Mouse (Mus musculus) kidney, adult 2 months (tissue): ENCODE results near the gene Kmt2b. TPM values are rescaled to one million over a fixed set of nuclear protein-coding genes. Genes with fewer than 3 reads are reported as not detected.

Experiments
- DNase-seq: peaks from one replicate; pipeline ENCODE4 v3.0.0; 2021
- H3K27ac ChIP-seq: fragments of 200-500 bp; 2 replicates; pipeline ENCODE4 v1.5.1; 2012; ENCODE audit warnings: low read depth, low read length, control low read depth, inconsistent platforms; ENCODE audit not compliant: insufficient read depth
- H3K27me3 ChIP-seq: fragments of 200-500 bp; replicated peaks from 2 replicates; pipeline ENCODE4 v1.6.1; 2012; ENCODE audit warnings: mild to moderate bottlenecking, moderate library complexity, low read length, inconsistent platforms; ENCODE audit not compliant: control insufficient read depth, insufficient read depth
- H3K36me3 ChIP-seq: fragments of 200-500 bp; 2 replicates; pipeline ENCODE4 v1.6.1; 2012; ENCODE audit warnings: mild to moderate bottlenecking, moderate library complexity, low read length, inconsistent platforms; ENCODE audit not compliant: control insufficient read depth, insufficient read depth
- H3K4me1 ChIP-seq: fragments of 200-500 bp; 2 replicates; pipeline ENCODE4 v1.6.1; 2011; ENCODE audit warnings: low read length; ENCODE audit not compliant: control insufficient read depth, insufficient read depth
- H3K4me3 ChIP-seq: fragments of 200-500 bp; 2 replicates; pipeline ENCODE4 v1.5.1; 2011; ENCODE audit warnings: mild to moderate bottlenecking, low read depth, low read length, control low read depth; ENCODE audit not compliant: insufficient read depth
- CTCF ChIP-seq: fragments of 200-500 bp; conservative IDR thresholded peaks from 2 replicates; pipeline ENCODE4 v1.5.1; 2011; ENCODE audit warnings: low read depth, mild to moderate bottlenecking, control low read depth, low read length, moderate library complexity, mixed read lengths; ENCODE audit not compliant: insufficient read depth, insufficient read length
- POLR2A ChIP-seq: fragments of 200-500 bp; IDR thresholded peaks from one replicate; pipeline ENCODE4 v1.6.1; 2011; ENCODE audit warnings: low read depth, low read length, control low read depth
- WGBS: fragments of 180-500 bp; shearing (Covaris S2); methylation state at CpG from one replicate; pipeline ENCODE4 v1.1.7; 2018; 5-methylcytosine and 5-hydroxymethylcytosine counted together
- polyA plus RNA-seq: library from polyadenylated mRNA; depleted of rRNA; stranded (reverse); fragments of >200 nt; gene quantifications from 2 replicates; pipeline ENCODE4 v1.2.3, GENCODE M21; 2012; rRNA removed

Kmt2b gene
- polyA plus RNA-seq = 26.7 and 31.6 TPM in 2 replicates

DNA sequence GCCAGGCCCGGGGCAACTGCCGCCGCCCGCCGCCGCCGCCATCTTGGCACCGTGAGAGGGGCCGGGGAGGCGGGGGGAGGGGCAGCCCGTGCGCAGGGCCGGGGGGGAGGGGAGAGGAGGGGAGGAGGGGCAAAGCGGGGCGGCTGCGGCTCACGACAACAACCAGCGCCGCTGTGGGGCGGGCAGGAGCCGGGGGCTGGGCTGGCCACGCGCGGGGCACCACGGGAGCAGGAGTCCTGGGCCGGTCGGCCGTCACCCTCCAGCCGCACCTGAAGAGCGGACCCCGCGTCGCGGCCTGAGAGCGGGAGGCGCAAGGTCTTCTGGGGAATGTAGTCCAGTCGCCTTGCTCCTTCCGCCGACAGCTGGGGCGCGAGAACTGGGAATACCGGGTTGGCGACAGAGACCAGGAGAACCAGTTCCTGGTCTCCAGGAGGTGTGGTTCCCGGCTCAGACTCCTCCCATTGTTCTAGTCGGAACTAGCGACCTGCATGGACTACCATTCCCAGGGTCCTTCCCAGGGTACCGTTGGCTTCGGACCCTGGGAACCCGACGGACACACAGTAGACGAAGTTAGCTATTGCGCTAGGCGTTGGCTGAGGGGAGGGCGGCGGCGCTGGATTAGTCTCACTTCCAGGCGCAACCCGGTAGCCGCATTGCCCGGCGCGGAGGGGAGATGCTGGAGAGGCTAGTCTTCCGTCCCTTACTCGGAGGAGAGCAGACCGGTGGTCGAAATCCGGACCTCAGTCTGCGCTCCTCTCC, at the start of gene Kmt2b:
TSS of gene Kmt2b (minus strand) at position 51 of the 759 bp plus-strand sequence.
- peak within 1 kb of the TSS; percentile 91 for H3K27ac ChIP-seq
- WGBS = under 1% methylated on average over 55 of the region's 68 CpGs
- no peaks in the 10 kb centered on the region; the same call in 1 of the 2 replicates for H3K36me3 ChIP-seq
- H3K27me3 ChIP-seq = no peaks in the 10 kb centered on the region
- peaks cover 10% of the 10 kb centered on the region; the same call in 1 of the 2 replicates for H3K4me1 ChIP-seq
- no peak for TF ChIP-seq CTCF
- TF ChIP-seq POLR2A = peak; percentile 86
- peak; percentile 99 for DNase-seq
- H3K4me3 ChIP-seq = peak within 1 kb of the TSS; percentile 61

DNA sequence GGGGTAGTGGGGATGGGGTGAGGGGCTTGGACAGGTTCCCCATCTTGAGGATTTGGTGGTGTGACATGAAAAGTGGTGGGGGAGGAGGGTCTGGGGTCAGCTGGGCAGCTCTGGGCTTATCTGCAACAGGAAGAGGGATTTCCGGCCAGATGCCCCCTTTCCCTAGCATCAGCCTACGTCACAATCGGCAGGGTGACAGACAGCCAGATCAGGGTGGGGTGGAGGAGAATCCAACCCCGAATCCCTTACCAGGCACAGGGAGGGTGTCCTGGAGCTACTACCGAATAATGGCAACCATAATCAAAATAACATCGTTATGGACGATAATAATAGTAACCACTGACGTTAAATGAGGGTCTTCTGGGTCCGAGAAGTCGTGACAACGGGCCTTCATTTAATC, 47.9 kb upstream of the Kmt2b start:
- 27% methylated on average over 11 of the region's 11 CpGs for WGBS
- 0 out of 2 replicates have a peak, but pooled peaks cover 1% of the 10 kb centered on the region for H3K27me3 ChIP-seq

DNA sequence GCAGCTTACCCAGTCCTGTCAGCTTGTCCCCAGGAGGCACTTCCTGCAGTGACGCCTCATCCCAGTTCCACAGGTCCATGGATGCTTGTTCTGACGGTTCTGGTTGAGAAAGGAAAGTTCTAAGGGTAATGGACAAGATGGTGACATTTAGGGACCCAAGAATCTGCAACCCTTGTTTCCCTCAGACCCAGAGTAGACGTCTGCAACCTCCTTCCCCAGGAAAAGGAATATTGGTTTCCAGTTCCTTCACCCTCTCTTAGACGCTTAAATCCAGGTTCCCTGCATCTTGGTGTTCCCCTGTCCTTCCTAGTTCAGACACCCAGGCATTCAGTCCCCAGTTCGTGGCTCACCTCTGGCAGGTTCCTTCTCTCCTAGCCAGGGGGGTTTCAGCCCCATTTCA, 47.2 kb upstream of the Kmt2b start, which contains the start of gene Etv2:
TSS of gene Etv2 (minus strand) at position 101 of the 400 bp plus-strand sequence.
- WGBS = 9% methylated on average over 5 of the region's 5 CpGs
- Histone ChIP-seq H3K4me3 (no peak within 1 kb of the TSS), H3K27ac (no peak within 1 kb of the TSS), H3K27me3 (0 out of 2 replicates have a peak, but pooled peaks cover 1% of the 10 kb centered on the region), H3K36me3 (no peaks in the 10 kb centered on the region), H3K4me1 (no peaks in the 10 kb centered on the region)
- TF ChIP-seq CTCF (no peak), POLR2A (no peak)
- DNase-seq = no peak

More for the DNA sequence above, 47.9 kb upstream of the Kmt2b start:
- Histone ChIP-seq H3K4me1 (no peaks in the 10 kb centered on the region), H3K4me3 (no peak overlapping the region), H3K27ac (no peak overlapping the region), H3K36me3 (no peaks in the 10 kb centered on the region)
- DNase-seq = no peak
- TF ChIP-seq CTCF (no peak), POLR2A (no peak)

DNA sequence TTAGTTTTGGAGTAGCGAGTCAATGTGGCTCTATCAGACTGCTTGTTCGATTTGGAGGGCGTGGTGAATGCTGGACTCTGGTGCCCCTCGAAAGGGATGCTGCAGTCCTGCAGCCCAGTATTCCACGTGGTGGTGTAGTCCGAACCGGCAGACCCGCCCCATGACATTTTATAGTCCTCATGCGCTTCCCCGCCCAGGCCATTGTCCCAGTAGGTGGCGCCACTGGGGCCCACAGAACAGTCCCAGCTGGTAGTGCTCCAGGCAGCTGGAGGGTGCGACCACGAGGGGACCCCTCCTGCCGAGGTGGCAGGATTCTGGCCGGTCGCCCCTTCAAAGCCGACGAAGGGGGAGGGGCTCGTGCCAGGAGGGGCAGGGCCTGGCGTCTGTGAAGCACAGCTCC, 46.1 kb upstream of the Kmt2b start:
- peak; percentile 55 for TF ChIP-seq CTCF
- no peak for TF ChIP-seq POLR2A
- Histone ChIP-seq H3K36me3 (no peaks in the 10 kb centered on the region), H3K27ac (no peak overlapping the region), H3K27me3 (0 out of 2 replicates have a peak, but pooled peaks cover 1% of the 10 kb centered on the region), H3K4me3 (no peak overlapping the region), H3K4me1 (no peaks in the 10 kb centered on the region)
- under 1% methylated on average over 20 of the region's 20 CpGs for WGBS
- DNase-seq = peak; percentile 38

DNA sequence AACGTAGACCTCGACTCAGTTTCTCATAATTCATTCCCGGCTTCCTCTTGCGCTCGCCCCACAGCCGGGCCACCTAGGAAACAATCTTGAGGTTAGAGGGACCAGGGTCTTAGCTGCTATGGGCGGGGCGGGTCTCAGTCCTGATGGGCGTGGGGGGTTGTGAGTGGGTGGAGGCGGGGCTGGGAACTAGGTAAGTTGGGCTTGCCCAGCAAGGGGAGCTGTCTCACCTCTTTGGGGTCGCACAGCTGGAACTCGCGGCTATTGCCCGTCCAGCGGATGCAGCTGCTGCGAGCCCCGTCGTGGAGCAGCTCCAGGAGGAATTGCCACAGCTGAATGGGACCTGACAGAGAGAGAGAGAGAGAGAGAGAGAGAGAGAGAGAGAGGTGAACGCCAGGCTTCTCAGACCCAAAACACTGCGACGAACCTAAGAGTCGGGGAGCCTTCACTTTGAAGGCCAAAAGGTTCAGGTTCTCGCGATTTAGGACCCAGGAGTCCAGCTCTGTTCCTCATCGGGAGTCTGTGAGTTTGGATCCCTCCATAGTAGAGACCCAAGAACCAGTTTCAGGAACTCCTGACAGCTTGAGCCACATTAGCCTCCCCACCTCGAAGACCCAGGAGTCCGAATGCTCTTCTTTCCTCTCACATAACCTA, 45.4 kb upstream of the Kmt2b start:
- 0 out of 2 replicates have a peak, but pooled peaks cover 1% of the 10 kb centered on the region for H3K27me3 ChIP-seq
- no peak for DNase-seq
- TF ChIP-seq POLR2A = no peak
- TF ChIP-seq CTCF = no peak
- no peak overlapping the region for H3K27ac ChIP-seq
- H3K36me3 ChIP-seq = no peaks in the 10 kb centered on the region
- no peak overlapping the region for H3K4me3 ChIP-seq
- WGBS = 6% methylated on average over 26 of the region's 27 CpGs
- H3K4me1 ChIP-seq = no peaks in the 10 kb centered on the region

DNA sequence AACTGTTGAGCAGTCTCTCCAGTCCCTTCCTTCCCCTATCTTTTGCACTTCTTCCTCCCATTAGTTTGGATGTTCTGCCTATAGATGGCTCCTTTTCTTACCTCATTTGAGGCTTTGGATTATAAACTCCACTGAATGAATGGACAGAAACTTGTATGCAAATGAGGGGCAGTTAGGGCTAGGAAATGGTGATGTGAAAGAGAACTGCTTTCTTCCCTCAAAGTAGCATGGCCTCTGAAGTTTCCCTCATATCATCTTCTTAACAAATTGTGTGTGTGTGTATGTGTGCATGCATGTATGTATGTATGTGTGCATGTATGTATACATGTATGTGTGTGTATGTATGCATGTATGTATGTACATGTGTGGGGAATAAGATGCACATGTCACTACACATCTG, 40.5 kb upstream of the Kmt2b start:
- no peak overlapping the region for H3K27ac ChIP-seq
- no peak overlapping the region for H3K4me3 ChIP-seq
- DNase-seq = no peak
- no peaks in the 10 kb centered on the region for H3K27me3 ChIP-seq
- no peak for TF ChIP-seq POLR2A
- no peak for TF ChIP-seq CTCF
- H3K36me3 ChIP-seq = no peaks in the 10 kb centered on the region
- H3K4me1 ChIP-seq = peaks cover 3% of the 10 kb centered on the region; the same call in 1 of the 2 replicates

DNA sequence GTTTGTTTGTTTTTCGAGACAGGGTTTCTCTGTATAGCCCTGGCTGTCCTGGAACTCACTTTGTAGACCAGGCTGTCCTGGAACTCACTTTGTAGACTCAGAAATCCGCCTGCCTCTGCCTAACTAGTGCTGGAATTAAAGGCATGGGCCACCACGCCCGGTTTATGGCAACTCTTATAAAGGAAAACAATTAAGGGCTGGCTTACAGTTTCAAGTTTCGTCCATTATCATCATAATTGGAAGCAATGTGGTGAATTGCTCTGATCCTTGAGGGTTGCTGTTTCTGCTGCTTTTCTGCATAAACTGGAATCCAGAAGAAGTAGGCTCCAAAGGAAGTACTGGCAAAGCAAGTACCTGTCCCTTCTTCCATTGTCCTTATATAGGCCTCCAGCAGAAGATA, 38.1 kb upstream of the Kmt2b start:
- WGBS = 86% methylated on average over 5 of the region's 5 CpGs
- no peaks in the 10 kb centered on the region for H3K27me3 ChIP-seq
- no peak for TF ChIP-seq POLR2A
- TF ChIP-seq CTCF = no peak
- peaks cover 3% of the 10 kb centered on the region; the same call in 1 of the 2 replicates for H3K4me1 ChIP-seq
- H3K4me3 ChIP-seq = no peak overlapping the region
- peaks cover 3% of the 10 kb centered on the region; the same call in 1 of the 2 replicates for H3K36me3 ChIP-seq
- no peak overlapping the region for H3K27ac ChIP-seq
- DNase-seq = no peak
